Mouse (Mus musculus): Measurements from ENCODE around the gene Gm12185. TPM values are rescaled to one million over a fixed set of nuclear protein-coding genes. Genes with fewer than 3 reads are reported as not detected.
A peak's percentile ranks its signal among the peaks of the same experiment; 100 is the strongest.
"Not testable (repeated sequence)": the region's sequence is repeated elsewhere in the genome, so short reads cannot be mapped to it uniquely, and the experiment has no call there.

The Gm12185 gene
- polyA plus RNA-seq, 1 experiment = not detected

GRCm38 (mm10) chr11:48935291-48935690, 56.7 kb downstream of the Gm12185 start:
- not testable (repeated sequence) for H3K4me1 ChIP-seq; H3K27me3 ChIP-seq (replicated peaks); H3K4me3 ChIP-seq (replicated peaks); H3K9me3 ChIP-seq; H3K36me3 ChIP-seq (replicated peaks; ENCODE audit: low read length)

- not testable (repeated sequence) for H3K36me3 ChIP-seq (replicated peaks; ENCODE audit: low read length); H3K9me3 ChIP-seq; H3K4me3 ChIP-seq (replicated peaks); H3K4me1 ChIP-seq; H3K27me3 ChIP-seq (replicated peaks)
Observed at GRCm38 (mm10) chr11:48933923-48934322, 58.1 kb downstream of the Gm12185 start.

- not testable (repeated sequence) for H3K9me3 ChIP-seq; H3K36me3 ChIP-seq (replicated peaks; ENCODE audit: low read length); H3K27me3 ChIP-seq (replicated peaks); H3K4me3 ChIP-seq (replicated peaks); H3K4me1 ChIP-seq
Observed at GRCm38 (mm10) chr11:48933422-48933821, 58.6 kb downstream of the Gm12185 start.

DNA sequence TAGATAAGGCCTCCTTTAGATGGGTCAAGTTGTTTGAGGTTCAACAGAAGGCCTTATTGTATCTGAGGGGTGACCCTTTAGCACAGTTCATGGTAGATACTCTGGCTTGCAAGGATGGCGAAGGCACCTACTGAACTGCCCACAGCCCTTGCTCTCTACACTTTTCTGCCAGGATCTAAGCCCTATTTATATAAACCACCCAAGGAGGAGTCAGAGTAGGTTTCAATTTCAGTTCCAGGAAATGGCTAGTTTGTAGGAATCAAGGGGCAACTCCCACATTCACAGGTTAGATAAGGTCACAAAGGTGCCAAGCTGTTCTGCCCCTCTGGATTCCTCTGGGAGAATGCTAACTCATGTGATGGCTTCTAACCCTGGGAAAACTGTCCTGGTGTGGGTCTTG, 64.0 kb downstream of the Gm12185 start:
- H3K9me3 ChIP-seq; H3K27me3 ChIP-seq (replicated peaks); H3K4me3 ChIP-seq (replicated peaks); H3K36me3 ChIP-seq (replicated peaks; ENCODE audit: low read length): not testable (repeated sequence)
- H3K4me1 ChIP-seq = peaks cover 10% of the 10 kb centered on the region

DNA sequence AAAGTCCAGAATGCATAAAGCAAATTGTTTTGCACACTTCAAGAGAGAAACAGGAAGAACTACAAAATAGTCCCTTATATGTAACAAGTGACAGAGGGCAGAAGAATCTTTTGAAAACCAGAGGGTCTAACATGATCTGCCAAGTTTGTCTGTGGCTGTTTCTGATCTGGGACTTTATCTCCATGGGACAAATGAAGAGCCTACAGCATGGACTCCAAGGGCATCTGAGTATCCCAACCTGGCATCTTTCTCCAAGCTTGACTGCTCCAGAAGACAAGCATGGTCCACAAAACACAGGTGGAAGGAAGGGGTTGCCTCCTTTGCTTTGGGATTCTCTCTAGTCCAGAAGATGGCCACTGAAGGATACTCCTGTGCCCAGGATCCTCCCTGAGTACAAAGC, 65.6 kb downstream of the Gm12185 start:
- H3K4me3 ChIP-seq (replicated peaks); H3K36me3 ChIP-seq (replicated peaks; ENCODE audit: low read length); H3K9me3 ChIP-seq; H3K27me3 ChIP-seq (replicated peaks): not testable (repeated sequence)
- peaks cover 10% of the 10 kb centered on the region for H3K4me1 ChIP-seq

DNA sequence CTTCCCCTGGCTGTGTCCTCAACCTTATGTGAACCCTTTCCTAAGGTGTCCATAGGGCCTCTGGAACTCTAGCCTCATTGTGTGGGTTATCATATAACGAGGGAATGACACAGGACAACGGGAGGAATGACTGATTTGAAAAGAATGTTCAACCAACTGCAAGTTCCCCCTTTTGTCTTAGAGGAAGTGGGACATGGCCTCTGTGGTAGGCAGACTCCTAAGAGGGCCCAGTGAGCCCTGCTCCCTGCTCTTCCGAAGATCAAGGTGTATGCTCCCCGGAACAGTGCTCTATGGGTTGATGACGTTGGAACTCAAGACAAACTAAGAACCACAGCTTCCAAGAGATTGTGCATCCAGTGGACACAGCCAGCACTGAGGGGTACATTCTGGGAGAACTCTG, 68.2 kb downstream of the Gm12185 start:
- H3K27me3 ChIP-seq (replicated peaks); H3K9me3 ChIP-seq: not testable (repeated sequence)
- H3K4me1 ChIP-seq = peaks cover 10% of the 10 kb centered on the region

DNA sequence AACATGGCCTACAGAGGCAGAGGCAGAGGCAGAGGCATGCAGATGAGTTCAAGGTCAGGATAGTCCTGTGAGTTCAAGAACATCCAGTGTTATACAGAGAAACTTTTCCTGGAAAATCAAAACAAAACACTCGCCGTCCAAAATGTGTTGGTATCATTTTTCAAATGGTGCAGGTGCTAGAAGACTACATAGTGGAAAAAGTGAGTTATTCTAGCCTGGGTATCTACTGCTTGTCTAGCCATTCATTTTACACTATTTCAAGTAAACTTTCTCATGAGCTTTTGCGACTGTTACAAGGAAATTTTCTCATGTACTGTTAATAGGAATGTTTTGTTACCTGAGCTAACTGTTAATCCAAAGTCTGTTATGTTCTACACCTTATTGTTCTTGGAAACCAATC, 73.6 kb downstream of the Gm12185 start:
- TF ChIP-seq FLI1 (IDR thresholded peaks at IDR 0.05; ENCODE audit: low read length) (no peak), GATA1 (IDR thresholded peaks at IDR 0.05; ENCODE audit: borderline replicate concordance, low read length) (no peak)
- H3K27me3 ChIP-seq (replicated peaks) = no peaks in the 10 kb centered on the region
- no peaks in the 10 kb centered on the region for H3K9me3 ChIP-seq
- H3K4me1 ChIP-seq = 0 out of 2 replicates have a peak, but pooled peaks cover 3% of the 10 kb centered on the region
- H3K4me3 ChIP-seq (replicated peaks) = no peak overlapping the region
- H3K36me3 ChIP-seq (replicated peaks; ENCODE audit: low read length) = no peaks in the 10 kb centered on the region

More for the DNA sequence above, 68.2 kb downstream of the Gm12185 start:
- not testable (repeated sequence) for H3K4me3 ChIP-seq (replicated peaks); H3K36me3 ChIP-seq (replicated peaks; ENCODE audit: low read length)

- H3K4me1 ChIP-seq = peaks cover 6% of the 10 kb centered on the region
- no peak overlapping the region for H3K4me3 ChIP-seq (replicated peaks)
- H3K9me3 ChIP-seq = no peaks in the 10 kb centered on the region
- TF ChIP-seq FLI1 (IDR thresholded peaks at IDR 0.05; ENCODE audit: low read length) (no peak), GATA1 (IDR thresholded peaks at IDR 0.05; ENCODE audit: borderline replicate concordance, low read length) (no peak)
- H3K27me3 ChIP-seq (replicated peaks) = no peaks in the 10 kb centered on the region
- no peaks in the 10 kb centered on the region for H3K36me3 ChIP-seq (replicated peaks; ENCODE audit: low read length)
Observed at GRCm38 (mm10) chr11:48913611-48914010, 78.4 kb downstream of the Gm12185 start.

- Histone ChIP-seq H3K4me3 (replicated peaks) (no peak overlapping the region), H3K4me1 (peaks cover 11% of the 10 kb centered on the region), H3K36me3 (replicated peaks; ENCODE audit: low read length) (no peaks in the 10 kb centered on the region), H3K27me3 (replicated peaks) (peaks cover 3% of the 10 kb centered on the region), H3K9me3 (no peaks in the 10 kb centered on the region)
- TF ChIP-seq GATA1 (IDR thresholded peaks at IDR 0.05; ENCODE audit: borderline replicate concordance, low read length) (no peak), FLI1 (IDR thresholded peaks at IDR 0.05; ENCODE audit: low read length) (no peak)
Observed at GRCm38 (mm10) chr11:48908459-48908858, 83.6 kb downstream of the Gm12185 start.

GRCm38 (mm10) chr11:48902021-48902420, 90.0 kb downstream of the Gm12185 start, which contains the start of gene Gm5431:
TSS of gene Gm5431 (minus strand) at chr11:48902214.
- Histone ChIP-seq H3K36me3 (replicated peaks; ENCODE audit: low read length) (no peaks in the 10 kb centered on the region), H3K9me3 (no peaks in the 10 kb centered on the region), H3K4me1 (peaks cover 30% of the 10 kb centered on the region), H3K27me3 (replicated peaks) (peaks cover 3% of the 10 kb centered on the region), H3K4me3 (replicated peaks) (peak within 1 kb of the TSS; percentile 66)
- no peak for TF ChIP-seq FLI1 (IDR thresholded peaks at IDR 0.05; ENCODE audit: low read length)
- TF ChIP-seq GATA1 (IDR thresholded peaks at IDR 0.05; ENCODE audit: borderline replicate concordance, low read length) = no peak

DNA sequence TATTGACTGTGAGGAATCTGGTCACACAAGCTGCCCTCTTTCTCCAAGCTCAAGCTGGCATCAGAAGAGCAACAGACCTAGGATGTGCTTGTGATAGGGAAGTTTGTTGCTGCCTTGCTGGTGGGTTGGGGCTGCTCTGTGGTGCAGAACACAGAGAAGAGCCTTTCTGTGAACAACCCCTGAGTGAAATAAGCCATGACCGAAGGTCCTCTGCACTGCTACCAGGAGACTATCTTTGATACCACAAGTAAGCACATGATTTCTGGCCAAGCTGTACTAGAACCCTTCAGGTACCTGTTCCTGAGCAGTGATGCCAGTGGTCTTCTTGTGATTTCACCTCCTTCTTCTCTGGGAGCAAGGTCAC, 90.5 kb downstream of the Gm12185 start:
- not testable (repeated sequence) for H3K36me3 ChIP-seq (replicated peaks; ENCODE audit: low read length); H3K9me3 ChIP-seq; H3K27me3 ChIP-seq (replicated peaks)
- Histone ChIP-seq H3K4me1 (peaks cover 30% of the 10 kb centered on the region), H3K4me3 (replicated peaks) (peak overlapping the region; percentile 66)

DNA sequence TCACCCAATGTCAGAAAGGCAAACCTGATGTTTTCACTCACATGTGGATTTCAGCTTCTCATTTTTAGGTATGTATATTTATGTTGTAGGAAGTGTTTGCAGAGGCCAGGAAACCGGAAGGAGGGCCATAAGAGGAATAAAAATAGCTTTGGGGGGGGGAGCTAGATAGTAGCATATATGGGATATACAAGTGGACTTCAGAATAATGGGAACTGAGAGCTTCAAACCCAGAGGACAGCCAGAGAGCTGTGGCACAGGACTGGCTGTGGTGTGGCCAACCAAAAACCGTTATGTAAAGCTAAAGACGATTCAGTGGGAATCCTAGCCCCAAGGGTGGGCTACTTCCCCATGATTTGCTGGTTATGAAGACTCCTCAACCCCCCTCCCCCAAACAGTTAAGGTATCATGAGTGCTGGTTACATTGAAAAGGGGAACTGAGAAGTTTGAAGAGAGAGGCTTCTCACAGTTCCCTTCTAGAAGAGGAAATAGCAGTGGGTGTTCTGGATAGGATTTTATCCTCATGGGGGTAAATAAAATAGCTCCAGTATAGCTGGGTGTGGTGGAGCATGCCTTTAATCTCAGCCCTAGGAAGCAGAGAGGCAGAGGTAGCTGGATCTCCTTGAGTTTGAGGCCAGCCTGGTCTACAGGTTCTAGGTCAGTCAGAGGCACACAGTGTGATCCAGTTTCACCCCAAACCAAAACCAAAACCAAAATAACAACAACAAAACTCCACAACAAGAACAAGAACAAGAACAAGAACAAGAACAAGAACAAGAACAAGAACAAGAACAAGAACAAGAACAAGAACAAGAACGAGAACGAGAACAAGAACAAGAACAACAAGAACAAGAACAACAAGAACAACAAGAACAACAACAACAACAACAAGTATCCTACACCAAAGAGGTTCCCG, 91.1 kb downstream of the Gm12185 start:
- not testable (repeated sequence) for H3K36me3 ChIP-seq (replicated peaks; ENCODE audit: low read length); H3K27me3 ChIP-seq (replicated peaks); H3K9me3 ChIP-seq; H3K4me3 ChIP-seq (replicated peaks)
- peaks cover 30% of the 10 kb centered on the region for H3K4me1 ChIP-seq

Data from megakaryocyte, embryonic 14.5 days (primary cell).